Mouse (Mus musculus): ENCODE measurements around the gene Gm38100. TPM values are rescaled to one million over a fixed set of nuclear protein-coding genes. Genes with fewer than 3 reads are reported as not detected.

Gm38100 gene
- polyA plus RNA-seq, 1 experiment from 2014 or later = not detected

- H3K9me3 ChIP-seq (ENCODE audit: low read length) = no peaks in the 10 kb centered on the region
- ATAC-seq (no peak), DNase-seq (no peak)
- H3K27me3 ChIP-seq (ENCODE audit: insufficient read depth, low read length) = no peaks in the 10 kb centered on the region
- no peak overlapping the region for H3K4me2 ChIP-seq (ENCODE audit: low read depth, low read length)
- H3K4me1 ChIP-seq (ENCODE audit: insufficient read depth) = no peaks in the 10 kb centered on the region
- 79% methylated on average over 2 of the region's 2 CpGs for WGBS (ENCODE audit: insufficient replicate concordance)
- H3K9ac ChIP-seq (replicated peaks) = no peak overlapping the region
- no peak for TF ChIP-seq EP300 (IDR thresholded peaks at IDR 0.05; ENCODE audit: low read depth)
- TF ChIP-seq CTCF (IDR thresholded peaks at IDR 0.05; ENCODE audit: low read depth) = no peak
- no peak overlapping the region for H3K27ac ChIP-seq (ENCODE audit: low read depth)
- no peaks in the 10 kb centered on the region for H3K36me3 ChIP-seq (replicated peaks; ENCODE audit: insufficient read depth, low read length)
- no peak overlapping the region for H3K4me3 ChIP-seq (ENCODE audit: low read depth, low read length)
These were observed 30.7 kb downstream of the Gm38100 start for GRCm38 (mm10) chr1:175950851-175951250.

DNA sequence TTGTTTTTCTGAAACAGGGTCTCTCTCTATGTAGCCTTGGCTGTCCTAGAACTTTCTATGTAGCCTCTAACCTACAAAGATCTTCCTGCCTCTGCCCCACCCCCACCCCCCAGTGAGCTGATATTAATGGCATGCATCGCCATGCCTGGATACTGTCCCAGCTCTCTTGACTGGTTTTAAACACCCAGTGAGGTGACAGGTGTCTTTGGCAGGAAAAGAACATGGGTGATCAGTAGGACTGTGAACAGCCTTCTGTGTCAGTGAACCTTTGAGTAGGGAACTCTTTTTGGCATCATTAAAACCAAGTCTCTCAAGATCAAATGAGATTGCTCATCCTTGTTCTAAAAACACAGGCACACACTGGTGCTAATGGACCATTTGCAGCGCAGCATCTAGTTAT is 41.7 kb downstream of the Gm38100 start:
- no peak overlapping the region for H3K27ac ChIP-seq (ENCODE audit: low read depth)
- H3K9me3 ChIP-seq (ENCODE audit: low read length) = no peaks in the 10 kb centered on the region
- H3K36me3 ChIP-seq (replicated peaks; ENCODE audit: insufficient read depth, low read length) = no peaks in the 10 kb centered on the region
- H3K27me3 ChIP-seq (ENCODE audit: insufficient read depth, low read length) = no peaks in the 10 kb centered on the region
- DNase-seq (no peak), ATAC-seq (no peak)
- H3K4me2 ChIP-seq (ENCODE audit: low read depth, low read length) = no peak overlapping the region
- WGBS (ENCODE audit: insufficient replicate concordance) = 73% methylated on average over 2 of the region's 2 CpGs
- TF ChIP-seq CTCF (IDR thresholded peaks at IDR 0.05; ENCODE audit: low read depth) (no peak), EP300 (IDR thresholded peaks at IDR 0.05; ENCODE audit: low read depth) (no peak)
- H3K4me3 ChIP-seq (ENCODE audit: low read depth, low read length) = no peak overlapping the region
- H3K4me1 ChIP-seq (ENCODE audit: insufficient read depth) = no peaks in the 10 kb centered on the region
- no peak overlapping the region for H3K9ac ChIP-seq (replicated peaks)

DNA sequence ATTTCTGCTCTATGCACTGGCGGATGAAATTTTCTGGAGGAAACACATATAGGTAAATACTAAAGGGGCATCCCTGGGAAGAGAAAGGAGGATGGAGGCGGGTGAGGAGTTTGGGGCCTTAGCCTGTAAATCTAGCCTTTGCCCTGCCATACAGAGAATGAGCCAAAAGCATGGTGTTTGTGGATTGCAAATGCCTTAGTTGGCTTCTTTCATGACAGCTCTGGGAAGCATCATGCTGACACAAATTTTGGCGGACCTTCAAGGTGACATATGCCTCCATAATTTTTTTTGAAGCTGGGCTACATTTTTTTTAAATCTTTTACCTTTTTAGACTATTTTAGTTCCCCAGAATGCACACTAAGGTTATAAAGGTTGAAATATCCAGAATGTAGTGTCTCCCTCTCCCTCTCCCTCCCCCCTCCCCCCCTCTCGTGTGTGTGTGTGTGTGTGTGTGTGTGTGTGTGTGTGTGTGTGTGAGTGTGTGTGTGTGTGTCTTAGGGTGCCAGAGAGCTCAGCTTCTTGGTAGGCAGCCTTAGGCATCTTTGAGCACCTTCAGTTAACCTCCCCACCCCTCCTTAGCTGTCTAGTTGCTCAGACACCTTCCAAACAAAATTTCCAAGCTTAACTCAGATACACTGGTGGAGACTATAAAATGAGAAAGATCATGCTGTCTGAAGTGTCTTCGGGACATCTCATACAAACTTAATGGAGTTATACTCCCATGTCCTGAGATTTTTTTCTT is 47.0 kb downstream of the Gm38100 start:
- no peak for TF ChIP-seq EP300 (IDR thresholded peaks at IDR 0.05; ENCODE audit: low read depth)
- TF ChIP-seq CTCF (IDR thresholded peaks at IDR 0.05; ENCODE audit: low read depth) = no peak
- Histone ChIP-seq H3K4me1 (ENCODE audit: insufficient read depth) (no peaks in the 10 kb centered on the region), H3K36me3 (replicated peaks; ENCODE audit: insufficient read depth, low read length) (no peaks in the 10 kb centered on the region), H3K9ac (replicated peaks) (no peak overlapping the region), H3K4me2 (ENCODE audit: low read depth, low read length) (no peak overlapping the region), H3K9me3 (ENCODE audit: low read length) (no peaks in the 10 kb centered on the region), H3K27ac (ENCODE audit: low read depth) (no peak overlapping the region), H3K4me3 (ENCODE audit: low read depth, low read length) (no peak overlapping the region), H3K27me3 (ENCODE audit: insufficient read depth, low read length) (no peaks in the 10 kb centered on the region)
- DNase-seq (no peak), ATAC-seq (no peak)
- WGBS (ENCODE audit: insufficient replicate concordance) = 72% methylated on average over 5 of the region's 5 CpGs

GRCm38 (mm10) chr1:175970710-175971109 is 50.6 kb downstream of the Gm38100 start:
- Histone ChIP-seq H3K4me2 (ENCODE audit: low read depth, low read length) (no peak overlapping the region), H3K27ac (ENCODE audit: low read depth) (no peak overlapping the region), H3K27me3 (ENCODE audit: insufficient read depth, low read length) (no peaks in the 10 kb centered on the region), H3K4me3 (ENCODE audit: low read depth, low read length) (no peak overlapping the region), H3K9ac (replicated peaks) (no peak overlapping the region), H3K36me3 (replicated peaks; ENCODE audit: insufficient read depth, low read length) (no peaks in the 10 kb centered on the region), H3K9me3 (ENCODE audit: low read length) (no peaks in the 10 kb centered on the region), H3K4me1 (ENCODE audit: insufficient read depth) (no peaks in the 10 kb centered on the region)
- WGBS (ENCODE audit: insufficient replicate concordance) = 73% methylated on average over 5 of the region's 5 CpGs
- no peak for TF ChIP-seq EP300 (IDR thresholded peaks at IDR 0.05; ENCODE audit: low read depth)
- no peak for TF ChIP-seq CTCF (IDR thresholded peaks at IDR 0.05; ENCODE audit: low read depth)
- DNase-seq (no peak), ATAC-seq (no peak)

Other genes starting within 250 kb of the Gm38100 start
- gene Opn3, start 227.6 kb upstream of the Gm38100 start, polyA plus RNA-seq (2015; fragmentation: Nextera tagmentation; extraction: Ambion mirVana) = 1.3 and 1.6 TPM in 2 replicates
- gene Chml, start 227.4 kb upstream of the Gm38100 start, polyA plus RNA-seq (2015; fragmentation: Nextera tagmentation; extraction: Ambion mirVana) = 0.52 and 0.66 TPM in 2 replicates
- not detected in 2 replicates for gene Wdr64, start 221.7 kb upstream of the Gm38100 start, polyA plus RNA-seq (2015; fragmentation: Nextera tagmentation; extraction: Ambion mirVana)
- 10.8 and 13.6 TPM in 2 replicates for gene Exo1, start 39.7 kb upstream of the Gm38100 start, polyA plus RNA-seq (2015; fragmentation: Nextera tagmentation; extraction: Ambion mirVana)
- gene Rbm8a2, start 58.8 kb downstream of the Gm38100 start, polyA plus RNA-seq (2015; fragmentation: Nextera tagmentation; extraction: Ambion mirVana) = 0.25 and 0.36 TPM in 2 replicates

Measured in liver, postnatal 0 days (tissue).